Mouse (Mus musculus) heart, adult 2 months (tissue): ENCODE results near the gene Gps2. TPM values are rescaled to one million over a fixed set of nuclear protein-coding genes. Genes with fewer than 3 reads are reported as not detected.

ENCODE experiments used
- DNase-seq, 2 experiments: peaks; one replicate each; pipeline ENCODE4 v3.0.0; 2021
- H3K27ac ChIP-seq: fragments of 200-600 bp; 2 replicates; pipeline ENCODE4 v1.8.1; 2022
- H3K27me3 ChIP-seq: fragments of 200-500 bp; 2 replicates; pipeline ENCODE4 v1.6.1; 2012; ENCODE audit warnings: mild to moderate bottlenecking, low read length, inconsistent platforms, mixed read lengths; ENCODE audit not compliant: control insufficient read depth, insufficient read depth
- H3K36me3 ChIP-seq: fragments of 200-500 bp; 2 replicates; pipeline ENCODE4 v1.6.1; 2012; ENCODE audit warnings: low read length, inconsistent platforms; ENCODE audit not compliant: control insufficient read depth, insufficient read depth
- H3K4me1 ChIP-seq: fragments of 200-500 bp; 2 replicates; pipeline ENCODE4 v1.6.1; 2011; ENCODE audit warnings: low read length; ENCODE audit not compliant: control insufficient read depth, insufficient read depth
- H3K4me3 ChIP-seq: fragments of 200-600 bp; 2 replicates; pipeline ENCODE4 v1.8.1; 2022
- H3K79me2 ChIP-seq: fragments of 200-500 bp; replicated peaks from 2 replicates; pipeline ENCODE4 v1.6.1; 2012; ENCODE audit warnings: mild to moderate bottlenecking, inconsistent platforms, low read length, moderate library complexity, mixed read lengths; ENCODE audit not compliant: control insufficient read depth, insufficient read depth
- H3K9ac ChIP-seq: fragments of 200-500 bp; 2 replicates; pipeline ENCODE4 v1.6.1; 2012; ENCODE audit warnings: low read depth, mild to moderate bottlenecking, control low read depth, inconsistent platforms, low read length, mixed read lengths
- CTCF ChIP-seq: fragments of 200-600 bp; IDR thresholded peaks from 2 replicates; pipeline ENCODE4 v1.8.1; 2022; ENCODE audit warnings: antibody characterized with exemption, mild to moderate bottlenecking, moderate library complexity
- EP300 ChIP-seq: fragments of 200-500 bp; IDR thresholded peaks from 2 replicates; pipeline ENCODE4 v1.6.1; 2011; ENCODE audit warnings: low read depth, low read length, control low read depth; ENCODE audit not compliant: insufficient read depth
- POLR2A ChIP-seq: fragments of 200-500 bp; IDR thresholded peaks from 2 replicates; pipeline ENCODE4 v1.6.1; 2011; ENCODE audit warnings: mild to moderate bottlenecking, low read depth, low read length, control low read depth; ENCODE audit not compliant: insufficient read depth
- WGBS: fragments of 180-500 bp; shearing (Covaris S2); methylation state at CpG from one replicate; pipeline ENCODE4 v1.1.7; 2018; 5-methylcytosine and 5-hydroxymethylcytosine counted together
- intact Hi-C: fragments of 180-260 bp; cut with DNase I; formaldehyde crosslinking; loops from one replicate; pipeline ENCODE4 v1.15.1; 2025
- polyA plus RNA-seq: library from polyadenylated mRNA; depleted of rRNA; stranded (reverse); fragments of >200 nt; gene quantifications from 2 replicates; pipeline ENCODE4 v1.2.3, GENCODE M21; 2012
- total RNA-seq, 2 experiments: library from RNA; stranded (reverse); gene quantifications; 2 replicates each; pipeline ENCODE4 v1.2.3; 2021

Gene Gps2
- total and polyA plus RNA-seq, 3 experiments, result 27.2 to 63.9 (median 28.4) TPM

GRCm38 (mm10) chr11:69902972-69903371 lies 10.7 kb upstream of the Gps2 start:
- Histone ChIP-seq H3K79me2 (no peaks in the 10 kb centered on the region), H3K27me3 (no peaks in the 10 kb centered on the region), H3K36me3 (no peaks in the 10 kb centered on the region), H3K4me3 (no peak overlapping the region), H3K4me1 (peaks cover 3% of the 10 kb centered on the region; the same call in 1 of the 2 replicates), H3K27ac (no peak overlapping the region), H3K9ac (no peak overlapping the region)
- intact Hi-C loops, result loop anchor here (1.0 kb wide), 1 partner anchor 10 kb away; the partner anchor contains the start of gene Gps2
- DNase-seq, result no peak
- WGBS, result 77% methylated on average over 13 of the region's 13 CpGs
- TF ChIP-seq POLR2A (no peak), CTCF (no peak), EP300 (no peak)

- Histone ChIP-seq H3K27ac (no peak overlapping the region), H3K79me2 (no peaks in the 10 kb centered on the region), H3K9ac (no peak overlapping the region), H3K27me3 (no peaks in the 10 kb centered on the region), H3K4me1 (peaks cover 3% of the 10 kb centered on the region; the same call in 1 of the 2 replicates), H3K4me3 (no peak overlapping the region), H3K36me3 (no peaks in the 10 kb centered on the region)
- intact Hi-C loops, result no loop called here
- peak in 1 of 2 experiments; percentile 2 for DNase-seq
- TF ChIP-seq CTCF (no peak), POLR2A (no peak), EP300 (no peak)
- 94% methylated on average over 9 of the region's 9 CpGs for WGBS
These were observed 9.4 kb upstream of the Gps2 start for GRCm38 (mm10) chr11:69904311-69904710.

- Histone ChIP-seq H3K9ac (no peak overlapping the region), H3K27me3 (no peaks in the 10 kb centered on the region), H3K36me3 (no peaks in the 10 kb centered on the region), H3K4me1 (peaks cover 2% of the 10 kb centered on the region; the same call in 1 of the 2 replicates), H3K4me3 (no peak overlapping the region), H3K27ac (no peak overlapping the region), H3K79me2 (no peaks in the 10 kb centered on the region)
- intact Hi-C loops, result no loop called here
- no peak for TF ChIP-seq POLR2A
- TF ChIP-seq EP300, result no peak
- WGBS, result 91% methylated on average over 11 of the region's 11 CpGs
- no peak for DNase-seq
These were observed 5.0 kb upstream of the Gps2 start for GRCm38 (mm10) chr11:69908645-69909044.

GRCm38 (mm10) chr11:69909174-69909573 lies 4.5 kb upstream of the Gps2 start:
- no peak for DNase-seq
- peaks cover 2% of the 10 kb centered on the region; the same call in 1 of the 2 replicates for H3K4me1 ChIP-seq
- no peak overlapping the region for H3K27ac ChIP-seq
- no peaks in the 10 kb centered on the region for H3K36me3 ChIP-seq
- no peaks in the 10 kb centered on the region for H3K27me3 ChIP-seq
- intact Hi-C loops, result no loop called here
- 0 out of 2 replicates have a peak, but pooled peaks cover under 1% of the 10 kb centered on the region for H3K79me2 ChIP-seq
- WGBS, result 89% methylated on average over 5 of the region's 5 CpGs
- no peak overlapping the region for H3K4me3 ChIP-seq
- TF ChIP-seq CTCF, result no peak
- TF ChIP-seq EP300, result no peak
- TF ChIP-seq POLR2A, result no peak
- no peak overlapping the region for H3K9ac ChIP-seq

GRCm38 (mm10) chr11:69910177-69910576 lies 3.5 kb upstream of the Gps2 start:
- intact Hi-C loops, result no loop called here
- 91% methylated on average over 8 of the region's 8 CpGs for WGBS
- no peak for DNase-seq
- Histone ChIP-seq H3K27ac (no peak overlapping the region), H3K4me3 (no peak overlapping the region), H3K79me2 (peaks cover 3% of the 10 kb centered on the region; the same call in 1 of the 2 replicates), H3K4me1 (peaks cover 7% of the 10 kb centered on the region; the same call in 1 of the 2 replicates), H3K27me3 (no peaks in the 10 kb centered on the region), H3K9ac (no peak overlapping the region), H3K36me3 (peaks cover under 1% of the 10 kb centered on the region; the same call in 1 of the 2 replicates)
- TF ChIP-seq CTCF (no peak), POLR2A (no peak), EP300 (no peak)

- H3K27me3 ChIP-seq, result no peaks in the 10 kb centered on the region
- H3K36me3 ChIP-seq, result peaks cover 2% of the 10 kb centered on the region; the same call in 1 of the 2 replicates
- TF ChIP-seq POLR2A (no peak), EP300 (no peak), CTCF (no peak)
- no peak overlapping the region for H3K4me3 ChIP-seq
- no peak overlapping the region for H3K27ac ChIP-seq
- H3K4me1 ChIP-seq, result peaks cover 7% of the 10 kb centered on the region; the same call in 1 of the 2 replicates
- DNase-seq, result no peak
- H3K79me2 ChIP-seq, result peaks cover 3% of the 10 kb centered on the region; the same call in 1 of the 2 replicates
- no peak overlapping the region for H3K9ac ChIP-seq
- 92% methylated on average over 17 of the region's 17 CpGs for WGBS
- intact Hi-C loops, result no loop called here
These were observed 2.7 kb upstream of the Gps2 start for GRCm38 (mm10) chr11:69910781-69911560.
